Mouse (Mus musculus) MEL (cell line): ENCODE data around the gene Fto. TPM values are rescaled to one million over a fixed set of nuclear protein-coding genes. Genes with fewer than 3 reads are reported as not detected.

Experiments
- DNase-seq: peaks from one replicate; pipeline ENCODE4 v3.0.0; 2011; ENCODE audit warnings: low read depth, low spot score
- H3K27ac ChIP-seq: 2 replicates; pipeline ENCODE4 v1.5.1; 2012; ENCODE audit warnings: low read depth, mild to moderate bottlenecking, control low read depth, low read length, moderate library complexity; ENCODE audit not compliant: control insufficient read depth
- H3K27me3 ChIP-seq, 2 experiments: fragments of 150-350 bp in 1 of 2; sonication (generic) in 1 of 2; 2 replicates each; pipeline ENCODE4 v1.6.1; 2012; ENCODE audit warnings: low read length in 2 of 2, mild to moderate bottlenecking in 2 of 2, improper control_type of control experiment in 1 of 2, moderate library complexity in 1 of 2; ENCODE audit not compliant: insufficient read depth in 2 of 2, control insufficient read depth in 1 of 2
- H3K36me3 ChIP-seq, 2 experiments: 2 replicates each; pipeline ENCODE4 v1.6.1; 2012 to 2014; ENCODE audit warnings: low read length in 2 of 2, improper control_type of control experiment in 1 of 2, inconsistent platforms in 1 of 2, mild to moderate bottlenecking in 1 of 2; ENCODE audit not compliant: insufficient read depth in 2 of 2, control insufficient read depth in 1 of 2
- H3K4me1 ChIP-seq, 2 experiments: fragments of 150-350 bp in 1 of 2; sonication (generic) in 1 of 2; 2 replicates each; pipeline ENCODE4 v1.6.1; 2012; ENCODE audit warnings: low read length in 2 of 2, improper control_type of control experiment in 1 of 2, mild to moderate bottlenecking in 1 of 2; ENCODE audit not compliant: insufficient read depth in 2 of 2, control insufficient read depth in 1 of 2
- H3K4me3 ChIP-seq, 2 experiments: fragments of 150-350 bp in 1 of 2; sonication (generic) in 1 of 2; 2 replicates each; pipeline ENCODE4 v1.5.1; 2012; ENCODE audit warnings: low read depth in 2 of 2, low read length in 2 of 2, mild to moderate bottlenecking in 2 of 2, moderate library complexity in 2 of 2, control low read depth in 1 of 2, improper control_type of control experiment in 1 of 2; ENCODE audit not compliant: control insufficient read depth in 1 of 2, insufficient read depth in 1 of 2
- H3K79me2 ChIP-seq: 2 replicates; pipeline ENCODE4 v1.6.1; 2012; ENCODE audit warnings: mild to moderate bottlenecking, low read length, moderate library complexity; ENCODE audit not compliant: control insufficient read depth, poor library complexity, insufficient read depth
- H3K9ac ChIP-seq: 2 replicates; pipeline ENCODE4 v1.6.1; 2012; ENCODE audit warnings: low read depth, mild to moderate bottlenecking, control low read depth, low read length, moderate library complexity; ENCODE audit not compliant: control insufficient read depth, poor library complexity, severe bottlenecking
- H3K9me3 ChIP-seq: fragments of 150-350 bp; sonication (generic); replicated peaks from 2 replicates; pipeline ENCODE4 v1.6.1; 2012; ENCODE audit warnings: mild to moderate bottlenecking, low read length, improper control_type of control experiment, moderate library complexity; ENCODE audit not compliant: insufficient read depth
- ELF1 ChIP-seq: IDR thresholded peaks from 2 replicates; pipeline ENCODE4 v1.6.1; 2014; ENCODE audit warnings: low read depth, mild to moderate bottlenecking, inconsistent platforms, low read length, improper control_type of control experiment, moderate library complexity
- GATA1 ChIP-seq: IDR thresholded peaks from 2 replicates; pipeline ENCODE4 v1.6.1; 2011; ENCODE audit warnings: low read depth, low read length, improper control_type of control experiment
- JUND ChIP-seq: IDR thresholded peaks from 2 replicates; pipeline ENCODE4 v1.6.1; 2011; ENCODE audit warnings: low read depth, mild to moderate bottlenecking, improper control_type of control experiment, low read length
- KAT2A ChIP-seq: conservative IDR thresholded peaks from 2 replicates; pipeline ENCODE4 v1.6.1; 2012; ENCODE audit warnings: low read depth, low read length, improper control_type of control experiment, inconsistent platforms
- MAX ChIP-seq: IDR thresholded peaks from 2 replicates; pipeline ENCODE4 v1.6.1; 2011; ENCODE audit warnings: low read length, improper control_type of control experiment
- MXI1 ChIP-seq: IDR thresholded peaks from 2 replicates; pipeline ENCODE4 v1.6.1; 2011; ENCODE audit warnings: mild to moderate bottlenecking, low read depth, low read length, improper control_type of control experiment
- NRF1 ChIP-seq: IDR thresholded peaks from 2 replicates; pipeline ENCODE4 v1.6.1; 2014; ENCODE audit warnings: low read depth, mild to moderate bottlenecking, inconsistent platforms, low read length, improper control_type of control experiment, moderate library complexity; ENCODE audit not compliant: poor library complexity, insufficient read depth, severe bottlenecking
- POLR2AphosphoS2 ChIP-seq: IDR thresholded peaks from 2 replicates; pipeline ENCODE4 v1.6.1; 2011; ENCODE audit warnings: low read length, improper control_type of control experiment
- RAD21 ChIP-seq: IDR thresholded peaks from 2 replicates; pipeline ENCODE4 v1.6.1; 2011; ENCODE audit warnings: mild to moderate bottlenecking, low read depth, low read length, improper control_type of control experiment
- TAL1 ChIP-seq: IDR thresholded peaks from 2 replicates; pipeline ENCODE4 v1.6.1; 2012; ENCODE audit warnings: mild to moderate bottlenecking, inconsistent platforms, low read length, moderate library complexity, mixed read lengths
- TCF12 ChIP-seq: IDR thresholded peaks from 2 replicates; pipeline ENCODE4 v1.6.1; 2014; ENCODE audit warnings: low read depth, mild to moderate bottlenecking, inconsistent platforms, low read length, improper control_type of control experiment, moderate library complexity
- ZKSCAN1 ChIP-seq: IDR thresholded peaks from 2 replicates; pipeline ENCODE4 v1.6.1; 2012; ENCODE audit warnings: low read depth, mild to moderate bottlenecking, inconsistent platforms, low read length, improper control_type of control experiment, moderate library complexity
- ZMIZ1 ChIP-seq: IDR thresholded peaks from 2 replicates; pipeline ENCODE4 v1.6.1; 2012; ENCODE audit warnings: low read depth, mild to moderate bottlenecking, inconsistent platforms, low read length, improper control_type of control experiment, moderate library complexity
- polyA plus RNA-seq, 2 experiments: library from polyadenylated mRNA; stranded (reverse) in 1 of 2; unstranded in 1 of 2; fragments of >175 nt in 1 of 2; fragments of >200 nt in 1 of 2; gene quantifications; 2 replicates each; pipeline versions ENCODE4 v1.2.1 to v1.2.4; 2012; ENCODE audit warnings: low replicate concordance in 2 of 2, low read depth in 1 of 2; ENCODE audit not compliant: insufficient read length in 2 of 2, insufficient read depth in 1 of 2, missing spikeins in 1 of 2
- total RNA-seq: library from RNA; depleted of rRNA; stranded (reverse); fragments of 300-350 nt; gene quantifications from 2 replicates; pipeline ENCODE4 v1.2.3, GENCODE M21; 2012

Gene Fto
- total and polyA plus RNA-seq, 3 experiments = 13.5 to 41.1 TPM; not detected in 1

DNA sequence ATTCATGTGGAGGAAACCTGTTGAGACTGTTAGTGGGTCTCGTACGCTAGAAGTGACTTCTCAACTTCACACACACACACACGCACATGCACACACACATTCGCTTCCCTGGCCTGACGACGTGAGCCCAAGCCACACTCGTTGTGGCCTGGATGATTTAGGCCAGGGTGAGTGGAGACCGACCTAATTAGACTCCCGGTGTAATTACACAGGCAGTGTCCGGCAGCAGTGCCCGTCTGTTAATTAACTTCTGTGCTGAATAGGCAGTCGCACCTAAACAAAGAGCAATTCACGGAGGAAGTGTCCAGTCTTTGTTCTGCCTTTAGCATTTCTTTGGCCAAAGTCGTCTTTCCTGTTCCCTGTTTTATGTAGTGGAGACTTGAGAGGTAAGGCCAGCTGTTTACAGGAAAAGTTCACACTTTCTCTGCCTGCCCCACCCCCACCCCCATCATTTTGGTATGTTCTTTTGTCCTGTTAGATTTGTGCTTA, 286.1 kb downstream of the Fto start:
- Histone ChIP-seq H3K36me3 (no peaks in the 10 kb centered on the region), H3K79me2 (no peaks in the 10 kb centered on the region), H3K27me3 (no peaks in the 10 kb centered on the region; a peak in 1 of 4 replicates), H3K27ac (no peak overlapping the region)
- DNase-seq = no peak
- TF ChIP-seq NRF1 (no peak), JUND (no peak)
- TF ChIP-seq, all 39 proteins: peak for 0
- Histone ChIP-seq H3K4me1 (no peaks in the 10 kb centered on the region), H3K9me3 (no peaks in the 10 kb centered on the region), H3K4me3 (no peak overlapping the region), H3K9ac (no peak overlapping the region)

DNA sequence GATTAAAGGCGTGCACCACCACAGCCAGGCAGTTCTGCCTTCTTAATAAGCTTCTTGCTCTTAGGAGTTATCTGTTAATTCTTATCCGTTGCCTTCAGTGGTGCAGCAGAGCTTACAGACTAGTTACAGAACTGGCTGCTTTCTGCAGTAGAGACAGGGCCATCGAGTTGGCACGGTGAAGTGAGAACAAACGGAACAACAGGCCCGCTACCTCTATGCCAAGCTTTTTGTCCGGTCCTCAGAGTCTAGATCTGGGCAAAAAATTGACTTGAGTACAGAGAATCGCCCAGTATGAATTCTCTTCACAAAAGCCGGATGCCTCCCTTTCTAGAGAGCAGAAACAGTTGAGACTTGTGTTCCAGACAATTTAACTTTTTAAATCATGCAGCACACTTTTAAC, 290.4 kb downstream of the Fto start:
- H3K4me1 ChIP-seq = no peaks in the 10 kb centered on the region; a peak in 1 of 4 replicates
- no peak overlapping the region for H3K9ac ChIP-seq

DNA sequence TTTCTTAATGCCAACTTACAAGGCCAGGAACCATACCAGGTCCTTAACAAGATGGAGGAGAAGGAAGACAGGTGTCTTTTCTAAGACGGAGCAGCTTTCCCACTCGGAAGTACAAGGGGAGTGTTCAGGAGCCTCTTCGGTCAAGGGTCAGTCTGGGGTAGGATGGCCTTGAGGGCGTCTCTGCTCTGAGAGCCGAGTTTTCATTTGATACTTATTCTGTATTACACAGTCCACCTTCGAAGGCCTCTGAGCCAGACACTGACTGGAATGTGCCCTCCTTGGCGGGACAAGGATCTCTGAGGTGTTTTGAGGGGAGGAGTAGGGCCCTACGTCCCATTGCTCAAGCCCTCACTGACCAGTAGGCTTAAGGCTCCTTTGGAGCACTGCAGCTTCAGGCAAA, 292.6 kb downstream of the Fto start:
- no peaks in the 10 kb centered on the region; a peak in 1 of 4 replicates for H3K27me3 ChIP-seq
- no peaks in the 10 kb centered on the region for H3K9me3 ChIP-seq
- no peak for DNase-seq
- no peaks in the 10 kb centered on the region for H3K79me2 ChIP-seq
- no peak overlapping the region for H3K4me3 ChIP-seq
- H3K27ac ChIP-seq = no peak overlapping the region
- no peaks in the 10 kb centered on the region; a peak in 1 of 4 replicates for H3K4me1 ChIP-seq
- no peak overlapping the region for H3K9ac ChIP-seq
- no peaks in the 10 kb centered on the region for H3K36me3 ChIP-seq
- TF ChIP-seq ELF1 = no peak
- TF ChIP-seq GATA1 = no peak
- TF ChIP-seq MXI1 = no peak
- no peak for TF ChIP-seq TAL1
- no peak for TF ChIP-seq MAX
- no peak for TF ChIP-seq RAD21

More for the DNA sequence above, 290.4 kb downstream of the Fto start:
- no peaks in the 10 kb centered on the region for H3K79me2 ChIP-seq
- TF ChIP-seq ZKSCAN1 = no peak
- no peak for TF ChIP-seq JUND
- TF ChIP-seq ZMIZ1 = no peak
- no peak for TF ChIP-seq KAT2A
- no peak for TF ChIP-seq TCF12
- TF ChIP-seq MAX = no peak
- TF ChIP-seq POLR2AphosphoS2 = no peak
- TF ChIP-seq TAL1 = no peak
- no peaks in the 10 kb centered on the region for H3K9me3 ChIP-seq
- no peak overlapping the region for H3K27ac ChIP-seq
- no peaks in the 10 kb centered on the region for H3K36me3 ChIP-seq
- no peak overlapping the region for H3K4me3 ChIP-seq
- no peak for DNase-seq
- H3K27me3 ChIP-seq = no peaks in the 10 kb centered on the region; a peak in 1 of 4 replicates
